Mouse (Mus musculus) liver, postnatal 0 days (tissue): ENCODE results near the gene Slc34a3.

Experiments used
- CTCF ChIP-seq: sonication (generic); IDR thresholded peaks from 2 replicates; pipeline ENCODE4 v1.5.1; 2016; ENCODE audit warnings: antibody characterized with exemption, low read depth
- EP300 ChIP-seq: IDR thresholded peaks from 2 replicates; pipeline ENCODE4 v1.6.1; 2016; ENCODE audit warnings: antibody characterized with exemption, low read depth, mild to moderate bottlenecking

- TF ChIP-seq CTCF (no peak), EP300 (no peak)
Measured at GRCm38 (mm10) chr2:25210686-25211085, 23.5 kb downstream of the Slc34a3 start.
